Mouse (Mus musculus) olfactory bulb, adult 2 months (tissue): Measurements from ENCODE around the gene Gstp2.

ENCODE experiments used
- CTCF ChIP-seq: fragments of 200-500 bp; IDR thresholded peaks from 2 replicates; pipeline ENCODE4 v1.5.1; 2012; ENCODE audit warnings: low read depth, mild to moderate bottlenecking, low read length, moderate library complexity; ENCODE audit not compliant: insufficient read depth
- POLR2A ChIP-seq: fragments of 200-500 bp; IDR thresholded peaks from 2 replicates; pipeline ENCODE4 v1.6.1; 2012; ENCODE audit warnings: mild to moderate bottlenecking, low read depth, low read length, moderate library complexity; ENCODE audit not compliant: insufficient read depth

GRCm38 (mm10) chr19:4013066-4013465, 32.8 kb downstream of the Gstp2 start:
- TF ChIP-seq CTCF (no peak), POLR2A (no peak)
